Mouse (Mus musculus): ENCODE measurements around the gene Tpcn1. TPM values are rescaled to one million over a fixed set of nuclear protein-coding genes. Genes with fewer than 3 reads are reported as not detected.

Tpcn1 gene
- polyA plus RNA-seq, 1 experiment, result 40.0 TPM

DNA sequence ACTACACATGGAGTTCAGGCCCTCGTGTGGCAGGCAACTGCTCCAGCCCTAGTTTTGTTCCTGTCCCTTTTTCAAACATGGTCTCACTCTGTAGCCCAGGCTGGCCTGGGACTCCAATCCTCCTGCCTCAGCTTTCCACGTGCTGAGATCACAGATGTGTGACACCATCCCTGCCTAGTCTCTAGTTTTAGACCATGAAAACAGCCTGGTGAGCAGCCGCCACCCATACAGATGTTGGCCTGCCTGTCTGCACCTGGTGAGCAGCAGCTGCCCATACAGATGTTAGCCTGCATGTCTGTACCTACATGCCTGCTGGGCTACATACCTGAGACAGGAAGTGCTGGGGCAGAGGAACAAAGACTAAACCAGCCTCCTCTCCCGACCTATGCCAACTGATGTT lies 89.3 kb downstream of the Tpcn1 start:
- Histone ChIP-seq H3K4me1 (ENCODE audit: control insufficient read depth, insufficient read depth, low read length) (peaks cover 3% of the 10 kb centered on the region; the same call in 1 of the 2 replicates), H3K27ac (ENCODE audit: insufficient read depth, low read length) (no peak overlapping the region), H3K4me3 (ENCODE audit: insufficient read depth, low read length) (no peak overlapping the region)
- no peak for TF ChIP-seq CTCF (IDR thresholded peaks at IDR 0.05; ENCODE audit: extremely low read depth, insufficient read depth, low read length)
- TF ChIP-seq POLR2A (IDR thresholded peaks at IDR 0.05; ENCODE audit: extremely low read depth, insufficient read depth, low read length), result no peak

DNA sequence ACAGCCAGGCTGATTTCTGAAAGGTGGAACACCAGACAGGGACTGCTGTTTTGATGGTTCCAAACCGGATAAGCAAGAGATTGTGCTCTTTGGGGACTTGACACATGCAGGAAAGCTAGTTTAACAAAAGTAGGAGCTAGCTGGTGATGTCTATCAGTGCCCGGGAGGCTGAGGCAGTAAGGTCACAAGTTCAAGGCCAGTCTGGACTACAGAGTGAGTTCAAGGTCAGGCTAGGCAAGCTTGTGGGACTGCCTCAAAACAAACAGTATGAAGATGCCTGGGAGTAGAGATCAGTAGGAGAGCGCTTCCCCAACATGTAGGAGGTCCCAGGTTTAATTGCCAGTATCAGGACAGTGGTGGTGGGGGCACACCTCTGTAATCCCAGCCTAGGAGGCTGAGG lies 91.4 kb downstream of the Tpcn1 start:
- Histone ChIP-seq H3K4me3 (ENCODE audit: insufficient read depth, low read length) (no peak overlapping the region), H3K27ac (ENCODE audit: insufficient read depth, low read length) (no peak overlapping the region), H3K4me1 (ENCODE audit: control insufficient read depth, insufficient read depth, low read length) (peaks cover 3% of the 10 kb centered on the region; the same call in 1 of the 2 replicates)
- TF ChIP-seq POLR2A (IDR thresholded peaks at IDR 0.05; ENCODE audit: extremely low read depth, insufficient read depth, low read length) (no peak), CTCF (IDR thresholded peaks at IDR 0.05; ENCODE audit: extremely low read depth, insufficient read depth, low read length) (no peak)

DNA sequence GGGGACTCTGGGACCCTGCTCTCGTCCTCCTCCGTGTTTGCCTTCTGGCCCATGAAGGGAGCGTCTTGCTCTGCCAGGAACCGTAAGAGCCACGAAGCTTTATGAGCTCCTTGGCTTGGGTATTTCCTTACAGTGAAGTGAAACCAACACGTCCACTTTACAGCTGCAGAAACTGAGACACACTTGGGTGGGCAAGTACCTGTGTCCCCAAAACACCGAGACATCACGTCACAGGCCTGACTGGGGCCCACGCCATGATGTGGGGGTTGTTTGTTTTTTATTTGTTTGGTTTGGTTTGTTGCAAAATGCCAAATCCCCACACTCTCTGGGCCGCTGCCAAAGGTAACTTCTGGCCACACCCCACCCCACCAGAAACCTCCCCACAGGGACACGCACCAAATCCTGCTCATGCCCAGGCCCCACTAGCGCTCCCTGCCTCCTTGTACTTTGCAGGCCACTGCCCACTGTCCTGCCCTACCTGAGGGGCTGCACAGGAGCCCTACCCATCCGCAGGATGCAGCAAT lies 92.7 kb downstream of the Tpcn1 start:
- H3K27ac ChIP-seq (ENCODE audit: insufficient read depth, low read length), result no peak overlapping the region
- H3K4me1 ChIP-seq (ENCODE audit: control insufficient read depth, insufficient read depth, low read length), result peaks cover 3% of the 10 kb centered on the region; the same call in 1 of the 2 replicates
- TF ChIP-seq CTCF (IDR thresholded peaks at IDR 0.05; ENCODE audit: extremely low read depth, insufficient read depth, low read length), result no peak
- H3K4me3 ChIP-seq (ENCODE audit: insufficient read depth, low read length), result no peak overlapping the region

DNA sequence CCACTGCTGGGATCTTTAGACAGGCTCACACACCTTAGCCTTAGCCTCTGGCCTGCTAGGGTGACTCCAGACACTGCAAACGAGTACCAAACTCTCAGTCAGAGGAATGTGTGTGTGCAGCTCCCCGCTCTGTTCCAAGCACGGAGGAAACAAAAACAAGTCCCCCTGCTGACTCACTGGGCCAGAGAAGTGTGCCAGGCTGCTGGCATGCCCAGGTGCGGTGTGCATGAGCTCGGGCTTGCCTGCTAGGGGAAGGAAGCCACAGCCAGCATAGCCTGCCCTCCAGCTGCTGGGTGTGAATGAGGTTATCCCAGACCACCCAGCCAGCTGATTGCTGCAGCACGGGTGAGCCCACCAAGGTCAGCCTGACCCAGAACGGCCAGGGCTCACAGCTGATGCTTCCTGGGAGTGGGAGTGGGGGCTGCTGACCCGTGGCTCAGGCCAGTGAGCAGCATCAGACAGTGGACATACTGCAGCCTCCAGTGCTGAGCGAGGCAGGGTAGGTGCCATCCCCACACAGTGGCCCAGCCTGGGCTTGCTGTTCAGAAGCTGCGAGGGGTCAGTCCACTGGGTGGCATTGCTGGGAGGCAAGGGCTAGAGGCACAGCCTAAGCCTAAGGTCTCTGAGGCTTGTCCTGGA lies 93.3 kb downstream of the Tpcn1 start:
- Histone ChIP-seq H3K27ac (ENCODE audit: insufficient read depth, low read length) (no peak overlapping the region), H3K4me1 (ENCODE audit: control insufficient read depth, insufficient read depth, low read length) (peaks cover 3% of the 10 kb centered on the region; the same call in 1 of the 2 replicates), H3K4me3 (ENCODE audit: insufficient read depth, low read length) (no peak overlapping the region)
- TF ChIP-seq CTCF (IDR thresholded peaks at IDR 0.05; ENCODE audit: extremely low read depth, insufficient read depth, low read length), result no peak
- no peak for TF ChIP-seq POLR2A (IDR thresholded peaks at IDR 0.05; ENCODE audit: extremely low read depth, insufficient read depth, low read length)

DNA sequence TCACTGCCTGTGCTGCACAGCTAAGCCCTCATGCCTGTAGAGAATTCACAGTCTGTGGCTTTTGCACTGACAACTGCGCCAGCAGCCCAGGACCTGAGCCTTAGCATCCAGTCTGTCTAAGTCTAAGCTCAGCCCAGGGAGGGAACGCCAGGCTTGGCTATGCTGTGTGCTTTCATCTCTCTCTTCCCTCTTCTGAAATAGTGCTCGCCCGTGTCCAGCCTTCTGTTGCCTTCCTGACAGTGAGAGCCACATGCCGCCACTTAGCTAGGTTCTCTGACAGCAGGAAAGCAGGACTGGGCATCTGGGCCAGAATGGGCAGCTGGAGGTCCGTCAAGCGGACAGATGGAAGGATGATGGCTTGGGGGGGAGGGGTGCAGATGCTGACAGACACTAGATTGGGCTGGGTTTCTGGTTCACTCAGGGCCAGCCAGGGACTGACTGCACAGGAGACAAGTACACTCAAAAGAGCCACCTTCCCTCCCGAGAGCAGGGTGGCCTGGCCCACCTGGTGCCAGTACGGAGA lies 94.5 kb downstream of the Tpcn1 start:
- H3K4me3 ChIP-seq (ENCODE audit: insufficient read depth, low read length), result no peak overlapping the region

DNA sequence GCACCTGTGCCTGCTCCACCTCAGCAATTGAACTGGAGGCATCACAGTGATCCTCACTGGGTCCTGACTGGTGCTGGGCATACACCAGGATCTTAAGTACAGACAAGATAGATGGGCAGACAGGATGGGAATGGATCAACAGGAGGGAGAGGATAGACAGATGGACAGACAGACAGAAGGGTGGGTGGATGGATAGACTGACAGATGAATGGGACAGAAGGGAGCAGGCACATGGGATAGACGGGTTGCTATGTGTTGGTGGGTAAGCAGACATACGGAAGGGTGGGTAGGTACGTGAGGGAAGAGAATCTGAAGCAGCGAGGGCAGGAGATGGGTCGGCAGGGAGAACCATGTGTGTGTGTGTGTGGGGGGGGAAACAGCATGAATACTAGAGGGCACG lies 95.0 kb downstream of the Tpcn1 start:
- H3K27ac ChIP-seq (ENCODE audit: insufficient read depth, low read length), result no peak overlapping the region
- no peak overlapping the region for H3K4me3 ChIP-seq (ENCODE audit: insufficient read depth, low read length)
- TF ChIP-seq CTCF (IDR thresholded peaks at IDR 0.05; ENCODE audit: extremely low read depth, insufficient read depth, low read length) (no peak), POLR2A (IDR thresholded peaks at IDR 0.05; ENCODE audit: extremely low read depth, insufficient read depth, low read length) (no peak)
- peaks cover 3% of the 10 kb centered on the region; the same call in 1 of the 2 replicates for H3K4me1 ChIP-seq (ENCODE audit: control insufficient read depth, insufficient read depth, low read length)

More for the DNA sequence above, 94.5 kb downstream of the Tpcn1 start:
- Histone ChIP-seq H3K4me1 (ENCODE audit: control insufficient read depth, insufficient read depth, low read length) (peaks cover 3% of the 10 kb centered on the region; the same call in 1 of the 2 replicates), H3K27ac (ENCODE audit: insufficient read depth, low read length) (no peak overlapping the region)
- TF ChIP-seq POLR2A (IDR thresholded peaks at IDR 0.05; ENCODE audit: extremely low read depth, insufficient read depth, low read length), result no peak
- no peak for TF ChIP-seq CTCF (IDR thresholded peaks at IDR 0.05; ENCODE audit: extremely low read depth, insufficient read depth, low read length)

DNA sequence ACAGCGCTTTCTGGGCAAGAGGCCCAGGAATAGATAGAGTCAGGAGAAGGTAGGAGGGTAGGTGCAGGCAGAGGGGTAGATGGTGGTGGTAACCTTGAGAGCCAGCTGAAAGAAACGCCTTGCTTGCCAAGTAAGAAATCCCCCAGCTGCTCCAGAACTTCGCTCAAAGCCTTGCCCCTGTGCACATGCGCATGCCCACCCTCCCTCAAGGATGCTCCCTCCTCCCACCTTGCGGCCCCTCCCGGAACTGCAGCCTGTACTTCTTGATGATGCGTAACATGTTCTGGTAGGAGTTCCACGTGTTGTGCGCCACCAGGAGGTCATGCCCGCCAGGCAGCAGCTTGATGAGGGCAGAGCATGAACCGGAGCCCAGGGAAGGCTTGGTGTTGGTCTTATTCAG lies 96.0 kb downstream of the Tpcn1 start:
- TF ChIP-seq POLR2A (IDR thresholded peaks at IDR 0.05; ENCODE audit: extremely low read depth, insufficient read depth, low read length) (no peak), CTCF (IDR thresholded peaks at IDR 0.05; ENCODE audit: extremely low read depth, insufficient read depth, low read length) (peak; percentile 45)
- Histone ChIP-seq H3K4me3 (ENCODE audit: insufficient read depth, low read length) (no peak overlapping the region), H3K4me1 (ENCODE audit: control insufficient read depth, insufficient read depth, low read length) (peaks cover 3% of the 10 kb centered on the region; the same call in 1 of the 2 replicates), H3K27ac (ENCODE audit: insufficient read depth, low read length) (no peak overlapping the region)

DNA sequence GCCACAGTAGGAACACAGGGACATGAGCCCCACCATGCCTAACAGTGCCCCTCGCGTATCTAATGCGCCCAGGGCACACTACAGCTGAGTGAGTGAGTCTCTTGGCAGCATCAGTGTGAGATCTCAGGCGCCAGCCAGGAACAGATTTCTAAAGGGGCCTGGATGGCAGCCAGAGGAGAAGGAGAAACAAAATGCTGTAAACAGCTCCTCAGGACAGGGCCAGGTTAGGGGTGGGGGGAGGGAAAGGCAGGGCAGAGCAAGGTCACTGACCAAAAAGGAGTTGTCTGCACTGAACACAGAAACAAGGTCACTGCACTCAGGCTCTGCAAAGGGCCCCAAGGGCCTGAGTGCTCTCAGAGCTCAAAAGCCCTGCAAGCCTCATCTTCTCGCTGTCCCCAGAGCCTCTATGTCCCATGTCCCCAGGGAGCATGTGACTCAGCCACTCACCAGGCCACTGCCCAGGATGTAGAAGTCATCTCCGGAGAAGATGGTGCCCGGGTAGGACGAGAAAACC lies 97.7 kb downstream of the Tpcn1 start:
- H3K27ac ChIP-seq (ENCODE audit: insufficient read depth, low read length), result 0 out of 2 replicates have a peak overlapping the region, but pooled peaks have one; percentile 12
- TF ChIP-seq POLR2A (IDR thresholded peaks at IDR 0.05; ENCODE audit: extremely low read depth, insufficient read depth, low read length), result no peak
- no peak for TF ChIP-seq CTCF (IDR thresholded peaks at IDR 0.05; ENCODE audit: extremely low read depth, insufficient read depth, low read length)
- peaks cover 3% of the 10 kb centered on the region; the same call in 1 of the 2 replicates for H3K4me1 ChIP-seq (ENCODE audit: control insufficient read depth, insufficient read depth, low read length)
- H3K4me3 ChIP-seq (ENCODE audit: insufficient read depth, low read length), result no peak overlapping the region

DNA sequence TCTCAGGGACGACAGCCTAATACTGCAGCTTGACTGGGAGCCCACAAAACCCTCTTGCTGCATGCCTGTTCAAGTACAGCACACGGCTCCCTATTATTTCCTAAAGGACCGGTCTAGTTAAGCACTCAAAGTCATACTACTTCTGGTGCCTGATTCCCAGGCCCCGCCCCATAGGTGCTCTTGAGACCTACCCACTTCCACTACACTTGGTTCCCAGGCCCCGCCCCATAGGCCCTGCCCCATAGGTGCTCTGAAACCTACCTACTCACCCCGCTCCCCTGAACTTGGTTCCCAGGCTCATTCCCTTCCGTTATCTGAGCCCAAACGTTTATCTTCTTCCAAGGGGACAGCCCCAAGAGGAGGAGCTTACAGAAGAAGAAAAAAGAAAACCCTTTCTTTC lies 100.6 kb downstream of the Tpcn1 start:
- Histone ChIP-seq H3K27ac (ENCODE audit: insufficient read depth, low read length) (no peak overlapping the region), H3K4me1 (ENCODE audit: control insufficient read depth, insufficient read depth, low read length) (no peaks in the 10 kb centered on the region), H3K4me3 (ENCODE audit: insufficient read depth, low read length) (no peak overlapping the region)
- TF ChIP-seq POLR2A (IDR thresholded peaks at IDR 0.05; ENCODE audit: extremely low read depth, insufficient read depth, low read length) (no peak), CTCF (IDR thresholded peaks at IDR 0.05; ENCODE audit: extremely low read depth, insufficient read depth, low read length) (no peak)

Other genes starting within 250 kb of the Tpcn1 start
- 0.04 TPM in 1 of 2 replicates, not detected in the other for gene Lhx5, start 157.0 kb downstream of the Tpcn1 start, polyA plus RNA-seq (2012; rRNA removed)
- gene Sdsl, start 115.9 kb downstream of the Tpcn1 start, polyA plus RNA-seq (2012; rRNA removed), result 8.1 and 8.2 TPM in 2 replicates
- 0.21 and 0.64 TPM in 2 replicates for gene Sds, start 112.1 kb downstream of the Tpcn1 start, polyA plus RNA-seq (2012; rRNA removed)
- 53.3 and 54.7 TPM in 2 replicates for gene Plbd2, start 85.0 kb downstream of the Tpcn1 start, polyA plus RNA-seq (2012; rRNA removed)
- 6.3 and 6.6 TPM in 2 replicates for gene Slc8b1, start 77.5 kb downstream of the Tpcn1 start, polyA plus RNA-seq (2012; rRNA removed)
- gene Iqcd, start 343 bp upstream of the Tpcn1 start, polyA plus RNA-seq (2012; rRNA removed), result 1.5 and 2.5 TPM in 2 replicates
- 39.6 and 40.8 TPM in 2 replicates for gene Rita1, start 23.9 kb upstream of the Tpcn1 start, polyA plus RNA-seq (2012; rRNA removed)
- 30.3 and 31.0 TPM in 2 replicates for gene Ddx54, start 24.1 kb upstream of the Tpcn1 start, polyA plus RNA-seq (2012; rRNA removed)
- gene Cfap73, start 45.6 kb upstream of the Tpcn1 start, polyA plus RNA-seq (2012; rRNA removed), result 0.10 and 0.19 TPM in 2 replicates
- 88.7 and 99.4 TPM in 2 replicates for gene Rasal1, start 60.1 kb upstream of the Tpcn1 start, polyA plus RNA-seq (2012; rRNA removed)
- gene Dtx1, start 123.3 kb upstream of the Tpcn1 start, polyA plus RNA-seq (2012; rRNA removed), result 89.7 and 91.8 TPM in 2 replicates
- gene Oas2, start 161.2 kb upstream of the Tpcn1 start, polyA plus RNA-seq (2012; rRNA removed), result 0.73 and 0.87 TPM in 2 replicates
- gene Oas3, start 189.0 kb upstream of the Tpcn1 start, polyA plus RNA-seq (2012; rRNA removed), result 0.04 and 0.13 TPM in 2 replicates
- gene Oas1e, start 206.9 kb upstream of the Tpcn1 start, polyA plus RNA-seq (2012; rRNA removed), result not detected in 2 replicates
- gene Oas1c, start 223.8 kb upstream of the Tpcn1 start, polyA plus RNA-seq (2012; rRNA removed), result 2.3 TPM in 2 replicates